Mouse (Mus musculus): ENCODE data around the gene Gm6034.
"Not testable (repeated sequence)": the region's sequence is repeated elsewhere in the genome, so short reads cannot be mapped to it uniquely, and the experiment has no call there.

Gene Gm6034

GRCm38 (mm10) chr17:36082519-36083232, 39.9 kb downstream of the Gm6034 start:
- DNase-seq (ENCODE audit: low spot score in 2 of 2), result not testable (repeated sequence)

- DNase-seq (ENCODE audit: low spot score in 2 of 2), result peak; percentile 43 to 47
Measured at GRCm38 (mm10) chr17:36083266-36083869, 40.6 kb downstream of the Gm6034 start.

GRCm38 (mm10) chr17:36083870-36084451, 41.2 kb downstream of the Gm6034 start:
- DNase-seq (ENCODE audit: low spot score in 2 of 2), result no peak

GRCm38 (mm10) chr17:36085976-36086375, 43.2 kb downstream of the Gm6034 start:
- not testable (repeated sequence) for DNase-seq (ENCODE audit: low spot score in 2 of 2)

- DNase-seq (ENCODE audit: low spot score in 2 of 2), result not testable (repeated sequence)
Measured at GRCm38 (mm10) chr17:36091933-36092332, 49.2 kb downstream of the Gm6034 start.

GRCm38 (mm10) chr17:36092520-36092919, 49.8 kb downstream of the Gm6034 start:
- DNase-seq (ENCODE audit: low spot score in 2 of 2), result not testable (repeated sequence)

GRCm38 (mm10) chr17:36093936-36094335, 51.2 kb downstream of the Gm6034 start:
- no peak for DNase-seq (ENCODE audit: low spot score in 2 of 2)

GRCm38 (mm10) chr17:36099603-36100002, 56.8 kb downstream of the Gm6034 start:
- DNase-seq (ENCODE audit: low spot score in 2 of 2), result not testable (repeated sequence)

DNA sequence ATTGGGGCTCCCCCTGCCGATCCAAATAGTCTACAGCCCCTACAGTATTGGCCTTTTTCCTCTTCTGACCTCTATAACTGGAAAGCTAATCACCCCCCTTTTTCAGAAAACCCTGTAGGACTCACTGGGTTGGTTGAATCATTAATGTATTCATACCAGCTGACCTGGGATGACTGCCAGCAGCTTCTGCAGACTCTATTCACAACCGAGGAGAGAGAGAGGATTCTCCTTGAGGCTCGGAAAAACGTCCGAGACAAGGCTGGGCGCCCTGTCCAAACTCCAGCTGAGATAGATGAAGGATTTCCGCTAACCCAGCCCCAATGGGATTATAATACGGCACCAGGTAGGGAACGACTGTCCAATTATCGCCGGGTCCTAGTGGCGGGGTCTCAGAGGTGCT, 59.3 kb downstream of the Gm6034 start:
- not testable (repeated sequence) for DNase-seq (ENCODE audit: low spot score in 2 of 2)
